Mouse (Mus musculus): ENCODE data around the gene Lman2. TPM values are rescaled to one million over a fixed set of nuclear protein-coding genes. Genes with fewer than 3 reads are reported as not detected.
A peak's percentile ranks its signal among the peaks of the same experiment; 100 is the strongest.

Gene Lman2
- polyA plus RNA-seq, 1 experiment from 2014 or later, result 93.7 TPM

DNA sequence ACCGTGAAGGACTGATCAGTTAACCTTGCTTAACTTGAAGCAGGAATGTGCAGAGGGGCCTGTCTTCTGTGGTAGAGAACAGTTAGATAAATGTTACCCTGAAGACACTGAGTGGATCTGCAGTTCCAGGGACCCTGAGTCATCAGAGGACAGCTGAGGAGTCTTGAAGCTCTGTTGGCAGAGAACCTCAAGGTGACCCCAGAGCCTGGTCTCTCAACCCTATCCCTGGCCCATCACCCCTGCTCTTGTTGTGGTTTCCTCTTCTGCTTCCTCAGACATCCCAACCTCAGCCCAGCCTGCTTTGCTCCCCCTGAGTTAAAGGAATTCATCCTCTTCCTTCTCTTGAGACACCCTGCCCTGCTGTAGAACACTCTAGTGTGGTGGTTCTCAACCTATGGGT lies 35.5 kb upstream of the Lman2 start, which contains the start of gene Slc34a1:
Slc34a1 (plus strand) TSS at position 100 of the 400 bp plus-strand sequence.
- H3K9me3 ChIP-seq (replicated peaks; ENCODE audit: low read length), result no peaks in the 10 kb centered on the region
- DNase-seq (ENCODE audit: low spot score) (no peak), ATAC-seq (replicated peaks; ENCODE audit: low FRiP score, low read depth) (no peak)
- H3K9ac ChIP-seq (ENCODE audit: low read depth, low read length), result no peak within 1 kb of the TSS
- H3K36me3 ChIP-seq (ENCODE audit: insufficient read depth, low read length), result no peaks in the 10 kb centered on the region
- no peaks in the 10 kb centered on the region for H3K27me3 ChIP-seq (ENCODE audit: insufficient read depth, low read length)
- TF ChIP-seq CTCF (IDR thresholded peaks at IDR 0.05; ENCODE audit: low read depth), result no peak
- H3K4me2 ChIP-seq (ENCODE audit: low read length), result no peak within 1 kb of the TSS
- H3K4me3 ChIP-seq (replicated peaks; ENCODE audit: low read depth, low read length), result no peak within 1 kb of the TSS
- H3K27ac ChIP-seq, result 0 out of 2 replicates have a peak within 1 kb of the TSS, but pooled peaks have one; percentile 19
- 74% methylated on average over 1 of the region's 1 CpGs for WGBS
- no peaks in the 10 kb centered on the region for H3K4me1 ChIP-seq (replicated peaks; ENCODE audit: insufficient read depth, low read length)

DNA sequence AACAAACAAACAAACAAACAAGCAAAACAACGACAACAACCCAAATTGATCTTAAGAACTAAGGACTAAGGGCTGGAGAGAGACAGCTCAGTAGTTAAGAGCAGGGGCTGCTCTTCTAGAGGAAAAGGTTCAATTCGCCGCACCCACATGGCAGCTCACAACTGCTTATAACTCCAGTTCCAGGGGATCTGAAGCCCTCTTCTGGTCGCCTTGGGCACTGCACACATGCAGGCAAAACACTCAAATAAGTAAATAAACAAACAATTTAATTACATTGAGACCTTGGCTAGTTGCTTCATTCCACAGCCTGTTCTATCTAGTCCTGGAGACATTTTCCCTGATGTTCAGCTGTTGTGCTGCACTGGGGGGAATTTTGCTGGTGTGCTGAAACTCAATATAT lies 30.4 kb upstream of the Lman2 start:
- H3K27me3 ChIP-seq (ENCODE audit: insufficient read depth, low read length), result no peaks in the 10 kb centered on the region
- H3K9ac ChIP-seq (ENCODE audit: low read depth, low read length), result no peak overlapping the region
- WGBS, result 73% methylated on average over 4 of the region's 4 CpGs
- ATAC-seq (replicated peaks; ENCODE audit: low FRiP score, low read depth) (no peak), DNase-seq (ENCODE audit: low spot score) (no peak)
- no peaks in the 10 kb centered on the region for H3K9me3 ChIP-seq (replicated peaks; ENCODE audit: low read length)
- H3K36me3 ChIP-seq (ENCODE audit: insufficient read depth, low read length), result no peaks in the 10 kb centered on the region
- TF ChIP-seq CTCF (IDR thresholded peaks at IDR 0.05; ENCODE audit: low read depth), result peak; percentile 59
- no peak overlapping the region for H3K4me3 ChIP-seq (replicated peaks; ENCODE audit: low read depth, low read length)
- H3K4me2 ChIP-seq (ENCODE audit: low read length), result no peak overlapping the region
- H3K27ac ChIP-seq, result no peak overlapping the region
- H3K4me1 ChIP-seq (replicated peaks; ENCODE audit: insufficient read depth, low read length), result no peaks in the 10 kb centered on the region

DNA sequence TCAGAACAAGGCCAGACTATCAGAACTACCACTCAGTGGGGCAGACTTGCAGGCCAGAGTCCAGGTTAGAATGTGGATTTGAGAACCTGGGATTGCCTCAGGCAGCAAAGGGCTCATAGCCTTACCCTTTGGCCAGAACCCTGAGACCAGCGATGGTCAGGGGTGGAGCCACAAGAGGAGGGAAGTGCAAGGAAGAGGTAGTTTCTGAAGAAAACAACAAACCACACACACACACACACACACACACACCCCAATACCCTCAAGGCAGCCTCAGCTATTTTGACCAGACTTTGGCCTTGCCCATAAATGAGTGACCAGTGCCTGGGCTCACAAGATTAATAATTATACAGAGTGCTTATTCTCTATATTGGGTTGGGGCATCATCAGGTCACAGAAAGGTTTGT lies 29.0 kb upstream of the Lman2 start:
- DNase-seq (ENCODE audit: low spot score), result no peak
- Histone ChIP-seq H3K4me3 (replicated peaks; ENCODE audit: low read depth, low read length) (no peak overlapping the region), H3K9me3 (replicated peaks; ENCODE audit: low read length) (no peaks in the 10 kb centered on the region), H3K27me3 (ENCODE audit: insufficient read depth, low read length) (no peaks in the 10 kb centered on the region), H3K36me3 (ENCODE audit: insufficient read depth, low read length) (no peaks in the 10 kb centered on the region), H3K4me1 (replicated peaks; ENCODE audit: insufficient read depth, low read length) (no peaks in the 10 kb centered on the region), H3K4me2 (ENCODE audit: low read length) (no peak overlapping the region), H3K27ac (peak overlapping the region; percentile 62; the same call in 1 of the 2 replicates), H3K9ac (ENCODE audit: low read depth, low read length) (no peak overlapping the region)
- ATAC-seq (replicated peaks; ENCODE audit: low FRiP score, low read depth), result peak; percentile 90
- 57% methylated on average over 1 of the region's 1 CpGs for WGBS
- no peak for TF ChIP-seq CTCF (IDR thresholded peaks at IDR 0.05; ENCODE audit: low read depth)

DNA sequence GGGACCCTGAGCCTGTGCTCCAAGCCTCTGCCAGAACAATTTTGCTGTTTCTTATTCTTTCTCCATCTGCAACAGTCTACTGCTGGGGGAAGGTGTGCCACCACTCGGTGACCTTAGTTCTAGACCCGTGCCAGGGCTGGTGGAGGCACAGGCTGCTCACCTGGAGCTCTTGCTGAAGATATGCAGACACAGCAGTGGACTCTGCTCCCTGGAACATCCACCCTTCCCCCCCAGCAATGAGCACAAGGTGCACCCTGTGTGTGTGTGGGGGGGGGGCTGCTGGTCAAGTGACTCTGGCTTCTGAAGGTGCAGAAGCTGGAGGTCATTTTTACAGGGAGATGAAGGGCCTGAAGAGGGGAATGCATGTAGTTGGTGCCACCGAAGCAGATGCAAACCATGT lies 28.1 kb upstream of the Lman2 start:
- no peaks in the 10 kb centered on the region for H3K36me3 ChIP-seq (ENCODE audit: insufficient read depth, low read length)
- ATAC-seq (replicated peaks; ENCODE audit: low FRiP score, low read depth), result peak; percentile 90
- no peak overlapping the region for H3K4me3 ChIP-seq (replicated peaks; ENCODE audit: low read depth, low read length)
- no peak for DNase-seq (ENCODE audit: low spot score)
- no peaks in the 10 kb centered on the region for H3K27me3 ChIP-seq (ENCODE audit: insufficient read depth, low read length)
- H3K4me2 ChIP-seq (ENCODE audit: low read length), result no peak overlapping the region
- H3K27ac ChIP-seq, result peak overlapping the region; percentile 62
- no peaks in the 10 kb centered on the region for H3K9me3 ChIP-seq (replicated peaks; ENCODE audit: low read length)
- H3K9ac ChIP-seq (ENCODE audit: low read depth, low read length), result no peak overlapping the region
- no peak for TF ChIP-seq CTCF (IDR thresholded peaks at IDR 0.05; ENCODE audit: low read depth)
- 70% methylated on average over 3 of the region's 3 CpGs for WGBS
- no peaks in the 10 kb centered on the region for H3K4me1 ChIP-seq (replicated peaks; ENCODE audit: insufficient read depth, low read length)

DNA sequence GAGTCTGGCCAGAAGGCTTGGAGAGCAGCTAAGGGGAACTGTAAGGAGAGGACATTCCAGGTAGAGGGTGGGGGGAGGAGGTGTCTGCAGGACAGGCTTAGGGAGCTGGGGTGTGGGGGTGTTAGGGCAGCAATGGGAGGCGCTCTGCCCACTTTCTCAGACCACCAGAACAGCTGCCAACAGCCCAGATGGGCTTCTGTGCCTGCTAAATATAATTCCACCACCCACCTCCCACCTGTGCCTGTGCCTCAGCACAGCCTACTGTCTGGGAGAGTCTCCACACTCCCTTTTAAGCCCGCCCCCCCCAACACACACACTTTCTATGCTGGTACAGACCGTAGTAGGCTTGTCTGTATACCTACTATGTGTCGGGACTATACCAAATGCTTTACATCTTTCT lies 19.2 kb upstream of the Lman2 start:
- no peak for ATAC-seq (replicated peaks; ENCODE audit: low FRiP score, low read depth)

DNA sequence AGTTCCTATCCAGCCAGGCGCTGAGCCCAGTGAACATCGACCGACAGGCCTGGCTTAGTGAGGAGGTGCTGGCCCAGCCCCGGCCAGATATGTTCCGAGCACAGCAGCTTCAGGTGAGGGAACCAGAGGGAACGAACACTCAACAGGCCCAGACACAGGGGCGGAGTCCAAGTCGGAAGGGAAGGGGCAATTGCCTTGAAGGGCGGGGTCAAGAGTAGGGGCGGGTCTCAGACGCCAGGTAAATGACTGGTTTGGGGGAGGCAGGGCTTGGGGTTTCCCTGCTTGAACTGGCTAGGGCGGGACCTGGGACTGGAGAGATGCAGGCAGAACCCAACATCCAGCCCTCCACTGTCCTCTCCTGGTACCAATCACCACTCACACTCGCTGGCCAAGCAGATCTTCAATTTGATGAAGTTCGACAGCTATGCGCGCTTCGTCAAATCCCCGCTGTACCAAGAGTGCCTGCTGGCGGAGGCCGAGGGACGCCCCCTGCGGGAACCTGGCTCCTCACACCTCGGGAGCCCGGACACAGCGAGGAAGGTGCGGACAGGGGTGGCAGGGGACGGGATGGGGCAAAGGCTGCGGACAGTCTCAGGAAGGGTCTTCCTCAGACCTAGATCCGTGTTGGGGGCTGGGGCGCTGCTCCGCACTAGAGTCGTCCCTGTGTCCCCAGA lies 16.5 kb upstream of the Lman2 start:
- no peaks in the 10 kb centered on the region for H3K36me3 ChIP-seq (ENCODE audit: insufficient read depth, low read length)
- peak; percentile 32; the same call in 1 of the 2 replicates for TF ChIP-seq CTCF (IDR thresholded peaks at IDR 0.05; ENCODE audit: low read depth)
- H3K4me2 ChIP-seq (ENCODE audit: low read length), result peak overlapping the region; percentile 43
- 0 out of 2 replicates have a peak, but pooled peaks cover 15% of the 10 kb centered on the region for H3K27me3 ChIP-seq (ENCODE audit: insufficient read depth, low read length)
- no peak overlapping the region for H3K4me3 ChIP-seq (replicated peaks; ENCODE audit: low read depth, low read length)
- no peak overlapping the region for H3K27ac ChIP-seq
- no peak overlapping the region for H3K9ac ChIP-seq (ENCODE audit: low read depth, low read length)
- no peaks in the 10 kb centered on the region for H3K9me3 ChIP-seq (replicated peaks; ENCODE audit: low read length)
- peak; percentile 80 for ATAC-seq (replicated peaks; ENCODE audit: low FRiP score, low read depth)
- H3K4me1 ChIP-seq (replicated peaks; ENCODE audit: insufficient read depth, low read length), result no peaks in the 10 kb centered on the region
- WGBS, result 9% methylated on average over 32 of the region's 32 CpGs
- DNase-seq (ENCODE audit: low spot score), result peak; percentile 4

More for the DNA sequence above, 19.2 kb upstream of the Lman2 start:
- no peaks in the 10 kb centered on the region for H3K9me3 ChIP-seq (replicated peaks; ENCODE audit: low read length)
- H3K4me2 ChIP-seq (ENCODE audit: low read length), result no peak overlapping the region
- no peak overlapping the region for H3K4me3 ChIP-seq (replicated peaks; ENCODE audit: low read depth, low read length)
- 74% methylated on average over 4 of the region's 4 CpGs for WGBS
- no peak for DNase-seq (ENCODE audit: low spot score)
- H3K4me1 ChIP-seq (replicated peaks; ENCODE audit: insufficient read depth, low read length), result no peaks in the 10 kb centered on the region
- H3K9ac ChIP-seq (ENCODE audit: low read depth, low read length), result no peak overlapping the region
- no peak for TF ChIP-seq CTCF (IDR thresholded peaks at IDR 0.05; ENCODE audit: low read depth)
- H3K27ac ChIP-seq, result no peak overlapping the region
- H3K27me3 ChIP-seq (ENCODE audit: insufficient read depth, low read length), result 0 out of 2 replicates have a peak, but pooled peaks cover 15% of the 10 kb centered on the region
- no peaks in the 10 kb centered on the region for H3K36me3 ChIP-seq (ENCODE audit: insufficient read depth, low read length)
